Mouse (Mus musculus) heart, adult 2 months (tissue): ENCODE data around the gene Eprs. TPM values are rescaled to one million over a fixed set of nuclear protein-coding genes. Genes with fewer than 3 reads are reported as not detected.

Experiments
- DNase-seq, 2 experiments: peaks; one replicate each; pipeline ENCODE4 v3.0.0; 2021
- H3K27ac ChIP-seq: fragments of 200-600 bp; 2 replicates; pipeline ENCODE4 v1.8.1; 2022
- H3K27me3 ChIP-seq: fragments of 200-500 bp; 2 replicates; pipeline ENCODE4 v1.6.1; 2012; ENCODE audit warnings: mild to moderate bottlenecking, low read length, inconsistent platforms, mixed read lengths; ENCODE audit not compliant: control insufficient read depth, insufficient read depth
- H3K36me3 ChIP-seq: fragments of 200-500 bp; 2 replicates; pipeline ENCODE4 v1.6.1; 2012; ENCODE audit warnings: low read length, inconsistent platforms; ENCODE audit not compliant: control insufficient read depth, insufficient read depth
- H3K4me1 ChIP-seq: fragments of 200-500 bp; 2 replicates; pipeline ENCODE4 v1.6.1; 2011; ENCODE audit warnings: low read length; ENCODE audit not compliant: control insufficient read depth, insufficient read depth
- H3K4me3 ChIP-seq: fragments of 200-600 bp; 2 replicates; pipeline ENCODE4 v1.8.1; 2022
- H3K79me2 ChIP-seq: fragments of 200-500 bp; replicated peaks from 2 replicates; pipeline ENCODE4 v1.6.1; 2012; ENCODE audit warnings: mild to moderate bottlenecking, inconsistent platforms, low read length, moderate library complexity, mixed read lengths; ENCODE audit not compliant: control insufficient read depth, insufficient read depth
- H3K9ac ChIP-seq: fragments of 200-500 bp; 2 replicates; pipeline ENCODE4 v1.6.1; 2012; ENCODE audit warnings: low read depth, mild to moderate bottlenecking, control low read depth, inconsistent platforms, low read length, mixed read lengths
- CTCF ChIP-seq: fragments of 200-600 bp; IDR thresholded peaks from 2 replicates; pipeline ENCODE4 v1.8.1; 2022; ENCODE audit warnings: antibody characterized with exemption, mild to moderate bottlenecking, moderate library complexity
- EP300 ChIP-seq: fragments of 200-500 bp; IDR thresholded peaks from 2 replicates; pipeline ENCODE4 v1.6.1; 2011; ENCODE audit warnings: low read depth, low read length, control low read depth; ENCODE audit not compliant: insufficient read depth
- POLR2A ChIP-seq: fragments of 200-500 bp; IDR thresholded peaks from 2 replicates; pipeline ENCODE4 v1.6.1; 2011; ENCODE audit warnings: mild to moderate bottlenecking, low read depth, low read length, control low read depth; ENCODE audit not compliant: insufficient read depth
- WGBS: fragments of 180-500 bp; shearing (Covaris S2); methylation state at CpG from one replicate; pipeline ENCODE4 v1.1.7; 2018; 5-methylcytosine and 5-hydroxymethylcytosine counted together
- intact Hi-C: fragments of 180-260 bp; cut with DNase I; formaldehyde crosslinking; loops from one replicate; pipeline ENCODE4 v1.15.1; 2025
- polyA plus RNA-seq: library from polyadenylated mRNA; depleted of rRNA; stranded (reverse); fragments of >200 nt; gene quantifications from 2 replicates; pipeline ENCODE4 v1.2.3, GENCODE M21; 2012
- total RNA-seq, 2 experiments: library from RNA; stranded (reverse); gene quantifications; 2 replicates each; pipeline ENCODE4 v1.2.3; 2021

The Eprs gene
- total and polyA plus RNA-seq, 3 experiments, result 11.0 to 85.2 (median 63.9) TPM

GRCm38 (mm10) chr1:185336535-185336934 lies 26.3 kb upstream of the Eprs start:
- H3K4me1 ChIP-seq, result peaks cover 1% of the 10 kb centered on the region; the same call in 1 of the 2 replicates
- H3K4me3 ChIP-seq, result no peak overlapping the region
- no peak overlapping the region for H3K9ac ChIP-seq
- intact Hi-C loops, result no loop called here
- whole genome bisulfite sequencing, result 18% methylated on average over 3 of the region's 3 CpGs
- no peak for DNase-seq
- H3K79me2 ChIP-seq, result peaks cover 2% of the 10 kb centered on the region; the same call in 1 of the 2 replicates
- no peaks in the 10 kb centered on the region for H3K36me3 ChIP-seq
- H3K27me3 ChIP-seq, result no peaks in the 10 kb centered on the region
- TF ChIP-seq POLR2A (no peak), CTCF (no peak), EP300 (no peak)
- H3K27ac ChIP-seq, result no peak overlapping the region

GRCm38 (mm10) chr1:185342441-185342840 lies 20.4 kb upstream of the Eprs start:
- Histone ChIP-seq H3K79me2 (peaks cover 2% of the 10 kb centered on the region; the same call in 1 of the 2 replicates), H3K9ac (no peak overlapping the region), H3K4me1 (no peaks in the 10 kb centered on the region), H3K36me3 (no peaks in the 10 kb centered on the region), H3K27ac (no peak overlapping the region), H3K27me3 (no peaks in the 10 kb centered on the region), H3K4me3 (no peak overlapping the region)
- 97% methylated on average over 4 of the region's 4 CpGs for WGBS
- TF ChIP-seq POLR2A (no peak), EP300 (no peak), CTCF (no peak)
- intact Hi-C loops, result no loop called here
- DNase-seq, result no peak

- TF ChIP-seq EP300, result no peak
- TF ChIP-seq CTCF, result peak; percentile 33
Observed at GRCm38 (mm10) chr1:185343422-185343821, 19.4 kb upstream of the Eprs start.

GRCm38 (mm10) chr1:185346188-185346587 lies 16.7 kb upstream of the Eprs start:
- TF ChIP-seq EP300 (no peak), CTCF (peak; percentile 49), POLR2A (no peak)
- Histone ChIP-seq H3K27me3 (no peaks in the 10 kb centered on the region), H3K4me1 (no peaks in the 10 kb centered on the region), H3K9ac (no peak overlapping the region), H3K27ac (no peak overlapping the region), H3K4me3 (no peak overlapping the region), H3K36me3 (no peaks in the 10 kb centered on the region), H3K79me2 (no peaks in the 10 kb centered on the region)
- intact Hi-C loops, result no loop called here
- WGBS, result 73% methylated on average over 10 of the region's 10 CpGs
- DNase-seq, result no peak

More at GRCm38 (mm10) chr1:185343422-185343821, 19.4 kb upstream of the Eprs start:
- Histone ChIP-seq H3K27me3 (no peaks in the 10 kb centered on the region), H3K36me3 (no peaks in the 10 kb centered on the region), H3K9ac (no peak overlapping the region), H3K79me2 (peaks cover 2% of the 10 kb centered on the region; the same call in 1 of the 2 replicates), H3K4me1 (no peaks in the 10 kb centered on the region), H3K4me3 (no peak overlapping the region), H3K27ac (no peak overlapping the region)
- no peak for DNase-seq
- 82% methylated on average over 8 of the region's 8 CpGs for WGBS
- intact Hi-C loops, result no loop called here

GRCm38 (mm10) chr1:185349741-185350140 lies 13.1 kb upstream of the Eprs start:
- Histone ChIP-seq H3K4me3 (no peak overlapping the region), H3K27me3 (no peaks in the 10 kb centered on the region), H3K27ac (no peak overlapping the region), H3K4me1 (no peaks in the 10 kb centered on the region), H3K9ac (no peak overlapping the region), H3K79me2 (no peaks in the 10 kb centered on the region), H3K36me3 (no peaks in the 10 kb centered on the region)
- WGBS, result 93% methylated on average over 14 of the region's 14 CpGs
- no peak for DNase-seq
- TF ChIP-seq EP300 (no peak), POLR2A (no peak), CTCF (no peak)
- intact Hi-C loops, result no loop called here

GRCm38 (mm10) chr1:185350611-185351010 lies 12.2 kb upstream of the Eprs start:
- no peaks in the 10 kb centered on the region for H3K27me3 ChIP-seq
- H3K79me2 ChIP-seq, result no peaks in the 10 kb centered on the region
- no peak overlapping the region for H3K27ac ChIP-seq
- no peak for TF ChIP-seq EP300
- no peak overlapping the region for H3K4me3 ChIP-seq
- DNase-seq, result no peak
- no peak overlapping the region for H3K9ac ChIP-seq
- no peaks in the 10 kb centered on the region for H3K36me3 ChIP-seq
- intact Hi-C loops, result no loop called here
- H3K4me1 ChIP-seq, result no peaks in the 10 kb centered on the region
- whole genome bisulfite sequencing, result 95% methylated on average over 4 of the region's 4 CpGs

- Histone ChIP-seq H3K36me3 (no peaks in the 10 kb centered on the region), H3K4me3 (no peak overlapping the region), H3K79me2 (no peaks in the 10 kb centered on the region), H3K9ac (no peak overlapping the region), H3K4me1 (no peaks in the 10 kb centered on the region), H3K27me3 (no peaks in the 10 kb centered on the region), H3K27ac (no peak overlapping the region)
- TF ChIP-seq EP300 (no peak), POLR2A (no peak), CTCF (no peak)
- no peak for DNase-seq
- intact Hi-C loops, result no loop called here
- 86% methylated on average over 12 of the region's 12 CpGs for WGBS
Observed at GRCm38 (mm10) chr1:185352151-185352550, 10.7 kb upstream of the Eprs start.
